Mouse (Mus musculus) cerebellum, adult 2 months (tissue): ENCODE data around the gene Senp3. TPM values are rescaled to one million over a fixed set of nuclear protein-coding genes. Genes with fewer than 3 reads are reported as not detected.

Source experiments
- DNase-seq, 2 experiments: peaks; one replicate each; pipeline ENCODE4 v3.0.0; 2021
- H3K27ac ChIP-seq: fragments of 200-500 bp; 2 replicates; pipeline ENCODE4 v1.5.1; 2012; ENCODE audit warnings: low read length, control low read depth, inconsistent platforms; ENCODE audit not compliant: insufficient read depth
- H3K27me3 ChIP-seq: fragments of 200-500 bp; 2 replicates; pipeline ENCODE4 v1.6.1; 2012; ENCODE audit warnings: inconsistent platforms, mild to moderate bottlenecking, low read length, moderate library complexity; ENCODE audit not compliant: control insufficient read depth, insufficient read depth
- H3K4me1 ChIP-seq: fragments of 200-500 bp; 2 replicates; pipeline ENCODE4 v1.6.1; 2011; ENCODE audit warnings: low read length; ENCODE audit not compliant: control insufficient read depth, insufficient read depth
- H3K4me3 ChIP-seq: fragments of 200-500 bp; replicated peaks from 2 replicates; pipeline ENCODE3; 2011; ENCODE audit warnings: mild to moderate bottlenecking, low read depth, low read length, control low read depth; ENCODE audit not compliant: insufficient read depth
- CTCF ChIP-seq: fragments of 200-500 bp; IDR thresholded peaks from 2 replicates; pipeline ENCODE4 v1.5.1; 2011; ENCODE audit warnings: low read depth, mild to moderate bottlenecking, control low read depth, low read length, moderate library complexity, borderline replicate concordance; ENCODE audit not compliant: insufficient read depth
- POLR2A ChIP-seq: fragments of 200-500 bp; IDR thresholded peaks from 2 replicates; pipeline ENCODE4 v1.6.1; 2011; ENCODE audit warnings: low read length, control low read depth, borderline replicate concordance; ENCODE audit not compliant: insufficient read depth
- WGBS: fragments of 180-500 bp; shearing (Covaris S2); methylation state at CpG from one replicate; pipeline ENCODE4 v1.1.7; 2018; 5-methylcytosine and 5-hydroxymethylcytosine counted together
- polyA plus RNA-seq: library from polyadenylated mRNA; depleted of rRNA; stranded (reverse); fragments of >200 nt; gene quantifications from 2 replicates; pipeline ENCODE4 v1.2.3, GENCODE M21; 2012

Senp3 gene
- polyA plus RNA-seq, 1 experiment: 110 TPM

GRCm38 (mm10) chr11:69683576-69683975 lies 1.7 kb upstream of the Senp3 start:
- WGBS: 84% methylated on average over 7 of the region's 7 CpGs
- peaks cover 36% of the 10 kb centered on the region for H3K4me1 ChIP-seq
- DNase-seq: no peak
- no peak overlapping the region for H3K27ac ChIP-seq
- H3K27me3 ChIP-seq: no peaks in the 10 kb centered on the region
- no peak overlapping the region for H3K4me3 ChIP-seq
- no peak for TF ChIP-seq POLR2A
- TF ChIP-seq CTCF: no peak

GRCm38 (mm10) chr11:69682840-69683533 lies 1.1 kb upstream of the Senp3 start:
- WGBS: 10% methylated on average over 12 of the region's 12 CpGs
- DNase-seq: peak; percentile 86 to 93
- Histone ChIP-seq H3K4me3 (no peak overlapping the region), H3K4me1 (peaks cover 36% of the 10 kb centered on the region), H3K27ac (peak overlapping the region; percentile 73; the same call in 1 of the 2 replicates), H3K27me3 (no peaks in the 10 kb centered on the region)
- TF ChIP-seq POLR2A (no peak), CTCF (peak; percentile 93)

GRCm38 (mm10) chr11:69682209-69682839 lies 440 bp upstream of the Senp3 start:
- Histone ChIP-seq H3K27me3 (no peaks in the 10 kb centered on the region), H3K4me1 (peaks cover 36% of the 10 kb centered on the region), H3K4me3 (peak overlapping the region; percentile 53), H3K27ac (peak overlapping the region; percentile 56; the same call in 1 of the 2 replicates)
- peak in 1 of 2 experiments; percentile 38 for DNase-seq
- 15% methylated on average over 24 of the region's 24 CpGs for WGBS
- TF ChIP-seq CTCF (no peak), POLR2A (no peak)

GRCm38 (mm10) chr11:69680136-69680855 lies 1.6 kb downstream of the Senp3 start:
- TF ChIP-seq CTCF (no peak), POLR2A (no peak)
- Histone ChIP-seq H3K4me1 (peaks cover 20% of the 10 kb centered on the region), H3K4me3 (no peak overlapping the region), H3K27me3 (no peaks in the 10 kb centered on the region), H3K27ac (no peak overlapping the region)
- DNase-seq: peak in 1 of 2 experiments; percentile 12
- 88% methylated on average over 30 of the region's 30 CpGs for WGBS

GRCm38 (mm10) chr11:69679144-69679543 lies 2.7 kb downstream of the Senp3 start:
- no peak for DNase-seq
- no peak overlapping the region for H3K27ac ChIP-seq
- H3K4me1 ChIP-seq: peaks cover 8% of the 10 kb centered on the region; the same call in 1 of the 2 replicates
- WGBS: 88% methylated on average over 2 of the region's 2 CpGs
- TF ChIP-seq POLR2A: no peak
- no peak for TF ChIP-seq CTCF
- no peaks in the 10 kb centered on the region for H3K27me3 ChIP-seq
- H3K4me3 ChIP-seq: no peak overlapping the region

- WGBS: under 1% methylated on average over 36 of the region's 36 CpGs
- peak within 1 kb of the TSS; percentile 91 for H3K27ac ChIP-seq
- TF ChIP-seq POLR2A (peak; percentile 85; the same call in 1 of the 2 replicates), CTCF (no peak)
- H3K27me3 ChIP-seq: no peaks in the 10 kb centered on the region
- H3K4me3 ChIP-seq: peak within 1 kb of the TSS; percentile 82
- peak; percentile 100 for DNase-seq
- H3K4me1 ChIP-seq: no peaks in the 10 kb centered on the region; the same call in 1 of the 2 replicates
Measured at GRCm38 (mm10) chr11:69672211-69672706, 9.6 kb downstream of the Senp3 start, which contains the start of gene Eif4a1. Gene Eif4a1, minus strand, starts transcription at chr11:69672423.

GRCm38 (mm10) chr11:69671726-69672124 lies 10.2 kb downstream of the Senp3 start:
- Histone ChIP-seq H3K27me3 (no peaks in the 10 kb centered on the region), H3K27ac (peak overlapping the region; percentile 91), H3K4me1 (no peaks in the 10 kb centered on the region; the same call in 1 of the 2 replicates), H3K4me3 (peak overlapping the region; percentile 82)
- under 1% methylated on average over 43 of the region's 43 CpGs for WGBS
- no peak for DNase-seq
- TF ChIP-seq POLR2A (no peak), CTCF (no peak)
